Mouse (Mus musculus) small intestine, adult 2 months (tissue): ENCODE measurements around the gene Abcf2. TPM values are rescaled to one million over a fixed set of nuclear protein-coding genes. Genes with fewer than 3 reads are reported as not detected.
A peak's percentile ranks its signal among the peaks of the same experiment; 100 is the strongest.

Source experiments
- H3K27ac ChIP-seq: fragments of 200-500 bp; 2 replicates; pipeline ENCODE4 v1.5.1; 2012; ENCODE audit warnings: low read depth, low read length, control low read depth, inconsistent platforms; ENCODE audit not compliant: insufficient read depth
- H3K27me3 ChIP-seq: fragments of 200-500 bp; 2 replicates; pipeline ENCODE4 v1.6.1; 2012; ENCODE audit warnings: mild to moderate bottlenecking, moderate library complexity, low read length, inconsistent platforms; ENCODE audit not compliant: control insufficient read depth, insufficient read depth
- H3K36me3 ChIP-seq: fragments of 200-500 bp; 2 replicates; pipeline ENCODE4 v1.6.1; 2012; ENCODE audit warnings: mild to moderate bottlenecking, low read length, control low read depth, inconsistent platforms; ENCODE audit not compliant: control insufficient read depth, insufficient read depth
- H3K4me1 ChIP-seq: fragments of 200-500 bp; 2 replicates; pipeline ENCODE4 v1.6.1; 2012; ENCODE audit warnings: low read length, inconsistent platforms, mixed read lengths; ENCODE audit not compliant: control insufficient read depth, insufficient read depth, insufficient read length
- H3K4me3 ChIP-seq: fragments of 200-500 bp; 2 replicates; pipeline ENCODE4 v1.5.1; 2012; ENCODE audit warnings: low read depth, mild to moderate bottlenecking, control low read depth, inconsistent platforms, low read length, moderate library complexity
- CTCF ChIP-seq: fragments of 200-500 bp; IDR thresholded peaks from 2 replicates; pipeline ENCODE4 v1.5.1; 2012; ENCODE audit warnings: low read depth, mild to moderate bottlenecking, control low read depth, inconsistent platforms, low read length, moderate library complexity, mixed read lengths; ENCODE audit not compliant: insufficient replicate concordance, insufficient read length; ENCODE audit errors: extremely low read depth
- POLR2A ChIP-seq: fragments of 200-500 bp; IDR thresholded peaks from 2 replicates; pipeline ENCODE4 v1.6.1; 2012; ENCODE audit warnings: low read depth, mild to moderate bottlenecking, control low read depth, inconsistent platforms, low read length, moderate library complexity
- WGBS: fragments of 180-500 bp; shearing (Covaris S2); methylation state at CpG from one replicate; pipeline ENCODE4 v1.1.7; 2018; 5-methylcytosine and 5-hydroxymethylcytosine counted together
- polyA plus RNA-seq: library from polyadenylated mRNA; depleted of rRNA; stranded (reverse); fragments of >200 nt; gene quantifications from 2 replicates; pipeline ENCODE4 v1.2.3, GENCODE M21; 2012; rRNA removed

The Abcf2 gene
- polyA plus RNA-seq, 1 experiment: 32.3 TPM

DNA sequence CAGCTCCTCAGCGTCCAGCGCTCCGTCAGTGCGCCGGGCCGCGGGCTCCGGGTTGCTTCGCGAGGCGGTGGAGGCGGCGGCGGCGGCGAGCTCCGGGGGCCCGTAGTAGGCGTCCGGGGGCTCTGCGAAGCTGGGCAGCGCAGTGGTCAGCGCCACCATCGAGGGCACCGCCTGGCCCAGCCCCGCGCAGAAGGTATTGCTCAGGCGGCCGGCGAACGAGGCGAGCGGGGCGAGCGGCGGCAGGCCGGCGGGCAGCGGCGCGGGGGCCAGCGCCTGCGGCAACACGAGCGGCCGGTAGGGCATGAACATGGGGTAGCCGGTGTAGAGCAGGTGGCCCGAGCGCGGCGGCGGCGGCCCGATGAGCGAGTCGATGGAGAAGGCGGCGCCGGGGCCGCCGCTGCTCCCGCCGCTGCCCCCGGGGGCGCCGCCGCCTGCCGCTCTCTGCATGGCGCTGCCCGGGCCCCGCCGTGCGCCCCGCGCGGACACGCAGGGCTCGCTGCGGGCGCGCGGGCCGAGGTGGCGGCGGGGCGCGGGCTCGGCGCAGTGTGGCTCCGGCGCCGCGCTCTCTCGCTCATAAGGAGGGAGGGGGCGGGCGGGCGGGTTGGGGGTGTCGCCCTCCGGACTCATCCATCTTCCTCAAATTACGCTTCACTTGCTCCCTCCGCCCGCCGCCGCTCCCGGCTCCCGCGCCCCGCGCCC lies 50.9 kb downstream of the Abcf2 start:
- H3K27me3 ChIP-seq: peaks cover 52% of the 10 kb centered on the region

DNA sequence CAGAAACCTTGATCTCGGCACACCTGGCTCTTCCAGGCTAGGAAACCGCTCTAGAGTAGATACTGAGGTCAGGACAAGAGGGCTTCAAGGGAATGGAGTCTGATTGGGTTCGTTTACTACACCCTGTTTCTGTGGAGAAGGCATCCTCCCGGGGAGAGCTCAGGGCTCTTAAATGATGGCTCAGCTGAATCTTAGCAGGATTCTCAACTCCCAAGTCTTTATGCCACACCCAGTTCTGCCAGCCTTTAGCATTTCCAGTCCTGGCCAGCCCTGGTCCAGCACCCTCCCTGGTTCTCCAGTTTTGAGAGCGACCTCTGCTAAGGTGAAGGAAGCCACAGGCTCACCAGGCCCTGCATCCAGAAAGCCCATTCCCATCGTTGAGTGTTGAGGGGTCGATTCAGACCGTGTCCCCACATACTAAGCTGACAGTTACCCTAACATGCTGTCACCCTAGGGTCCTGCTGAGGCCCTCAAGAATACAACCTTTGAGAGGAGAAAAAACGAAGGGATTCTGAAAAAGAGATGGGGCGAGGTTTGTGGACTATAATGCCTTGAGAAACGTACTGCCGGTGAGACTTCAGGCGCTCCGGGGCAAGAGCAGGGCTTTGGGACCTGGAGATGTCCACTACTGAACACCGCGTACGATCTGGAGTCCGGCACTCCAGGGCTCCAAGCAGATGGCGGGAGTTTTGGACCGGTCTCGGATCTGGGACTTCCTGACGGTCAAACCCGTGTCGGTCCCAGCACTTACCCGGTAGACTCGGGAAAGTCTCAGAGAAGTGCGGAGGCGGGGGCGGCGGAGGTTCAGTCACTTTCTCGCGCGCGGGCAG lies 51.7 kb downstream of the Abcf2 start:
- Histone ChIP-seq H3K27me3 (peaks cover 52% of the 10 kb centered on the region), H3K36me3 (no peaks in the 10 kb centered on the region), H3K4me1 (peaks cover 4% of the 10 kb centered on the region; the same call in 1 of the 2 replicates), H3K27ac (no peak overlapping the region), H3K4me3 (no peak overlapping the region)
- 7% methylated on average over 34 of the region's 34 CpGs for WGBS
- TF ChIP-seq POLR2A: no peak
- TF ChIP-seq CTCF: no peak

More for the DNA sequence above, 50.9 kb downstream of the Abcf2 start:
- H3K4me3 ChIP-seq: peak overlapping the region; percentile 34
- TF ChIP-seq POLR2A (no peak), CTCF (no peak)
- H3K27ac ChIP-seq: no peak overlapping the region
- WGBS: under 1% methylated on average over 100 of the region's 109 CpGs
- H3K4me1 ChIP-seq: peaks cover 4% of the 10 kb centered on the region; the same call in 1 of the 2 replicates
- H3K36me3 ChIP-seq: no peaks in the 10 kb centered on the region

DNA sequence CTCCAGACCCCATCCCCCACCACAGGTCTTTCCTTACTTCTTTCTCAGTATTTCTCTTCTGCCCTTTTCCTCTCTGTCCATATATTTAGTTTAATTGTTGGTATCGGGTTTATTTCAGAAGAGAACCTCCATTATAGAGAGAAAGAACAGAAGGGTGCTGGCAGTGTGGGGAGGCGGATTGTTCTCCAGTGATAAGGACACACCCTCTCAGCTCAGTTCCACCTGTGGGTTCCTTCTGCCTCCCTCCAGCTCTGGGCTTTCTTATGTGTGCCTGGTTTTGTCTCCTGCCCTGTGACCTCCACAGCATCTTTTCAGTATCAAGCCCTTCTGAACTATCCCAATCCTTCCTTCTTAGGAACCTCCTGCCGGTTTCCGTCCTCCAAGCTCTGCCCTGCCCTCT lies 52.7 kb downstream of the Abcf2 start:
- peaks cover 52% of the 10 kb centered on the region for H3K27me3 ChIP-seq
- 18% methylated on average over 4 of the region's 4 CpGs for WGBS
- no peak for TF ChIP-seq POLR2A
- no peak for TF ChIP-seq CTCF
- no peak overlapping the region for H3K4me3 ChIP-seq
- no peak overlapping the region for H3K27ac ChIP-seq
- no peaks in the 10 kb centered on the region for H3K36me3 ChIP-seq
- peaks cover 4% of the 10 kb centered on the region; the same call in 1 of the 2 replicates for H3K4me1 ChIP-seq

DNA sequence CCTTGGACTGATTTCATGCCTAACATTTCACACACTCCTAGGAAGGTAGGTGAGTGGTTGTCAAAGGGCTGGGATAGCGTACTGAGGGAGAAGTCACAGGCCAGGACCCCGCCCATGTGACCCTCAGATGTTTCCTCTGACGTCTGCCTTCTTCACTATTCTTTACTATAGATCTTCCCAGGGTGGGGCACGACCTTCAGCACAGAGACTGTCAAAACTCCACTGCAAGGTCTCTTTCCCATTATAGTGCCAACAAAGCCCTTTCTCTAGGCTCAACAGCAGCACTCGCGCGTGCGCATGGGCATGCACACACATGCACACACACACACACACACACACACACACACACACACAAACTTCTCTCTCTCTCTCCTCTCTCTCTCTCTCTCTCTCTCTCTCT lies 53.5 kb downstream of the Abcf2 start:
- Histone ChIP-seq H3K4me3 (no peak overlapping the region), H3K27me3 (peaks cover 52% of the 10 kb centered on the region), H3K27ac (no peak overlapping the region), H3K36me3 (no peaks in the 10 kb centered on the region), H3K4me1 (peaks cover 4% of the 10 kb centered on the region; the same call in 1 of the 2 replicates)
- no peak for TF ChIP-seq POLR2A
- TF ChIP-seq CTCF: no peak
- 50% methylated on average over 8 of the region's 8 CpGs for whole genome bisulfite sequencing

DNA sequence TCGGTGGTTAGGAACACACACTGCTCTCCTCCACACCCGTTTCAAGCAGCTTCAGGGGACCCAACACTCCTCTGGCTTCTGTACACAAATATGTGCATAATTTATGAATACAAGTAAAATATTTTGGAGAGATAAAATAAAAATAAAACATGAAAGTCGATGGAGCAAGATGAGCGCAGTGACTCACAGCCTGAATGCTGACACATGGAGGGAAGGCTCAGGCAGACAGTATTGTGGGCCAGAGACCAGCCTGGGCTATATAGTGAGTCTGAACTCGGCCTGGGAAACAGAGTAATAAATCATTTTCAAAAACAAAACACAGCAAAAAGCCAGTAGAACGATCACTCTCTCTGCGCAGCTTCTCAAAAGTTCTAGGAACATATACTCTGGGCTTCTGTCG lies 55.9 kb downstream of the Abcf2 start:
- H3K4me3 ChIP-seq: no peak overlapping the region
- no peak for TF ChIP-seq POLR2A
- TF ChIP-seq CTCF: no peak
- H3K36me3 ChIP-seq: no peaks in the 10 kb centered on the region
- peaks cover 40% of the 10 kb centered on the region for H3K27me3 ChIP-seq
- 0 out of 2 replicates have a peak, but pooled peaks cover 2% of the 10 kb centered on the region for H3K4me1 ChIP-seq
- 48% methylated on average over 8 of the region's 8 CpGs for WGBS
- no peak overlapping the region for H3K27ac ChIP-seq

Other genes starting within 250 kb of the Abcf2 start
- 21.9 and 26.3 TPM in 2 replicates for gene Kcnh2, start 225.9 kb downstream of the Abcf2 start, polyA plus RNA-seq
- gene Nos3, start 212.7 kb downstream of the Abcf2 start, polyA plus RNA-seq: 2.8 and 4.0 TPM in 2 replicates
- gene Atg9b, start 185.3 kb downstream of the Abcf2 start, polyA plus RNA-seq: 0.43 and 1.9 TPM in 2 replicates
- 53.2 and 83.7 TPM in 2 replicates for gene Abcb8, start 183.8 kb downstream of the Abcf2 start, polyA plus RNA-seq
- 0.58 and 1.9 TPM in 2 replicates for gene Asic3, start 164.1 kb downstream of the Abcf2 start, polyA plus RNA-seq
- gene Cdk5, start 153.9 kb downstream of the Abcf2 start, polyA plus RNA-seq: 34.0 and 64.7 TPM in 2 replicates
- gene Slc4a2, start 153.6 kb downstream of the Abcf2 start, polyA plus RNA-seq: 51.4 and 90.6 TPM in 2 replicates
- gene Fastk, start 132.2 kb downstream of the Abcf2 start, polyA plus RNA-seq: 159 and 230 TPM in 2 replicates
- 51.7 and 135 TPM in 2 replicates for gene Tmub1, start 129.6 kb downstream of the Abcf2 start, polyA plus RNA-seq
- 31.4 and 59.4 TPM in 2 replicates for gene Agap3, start 125.3 kb downstream of the Abcf2 start, polyA plus RNA-seq
- not detected in 2 replicates for gene Gbx1, start 50.3 kb downstream of the Abcf2 start, polyA plus RNA-seq
- 0.42 and 0.47 TPM in 2 replicates for gene Asb10, start 36.5 kb downstream of the Abcf2 start, polyA plus RNA-seq
- gene 4931409K22Rik, start 20.7 kb downstream of the Abcf2 start, polyA plus RNA-seq: not detected in 2 replicates
- gene Chpf2, start 9.3 kb upstream of the Abcf2 start, polyA plus RNA-seq: 19.9 and 25.7 TPM in 2 replicates
- 8.5 and 9.0 TPM in 2 replicates for gene Smarcd3, start 46.9 kb upstream of the Abcf2 start, polyA plus RNA-seq
- gene Nub1, start 108.1 kb upstream of the Abcf2 start, polyA plus RNA-seq: 15.4 and 44.1 TPM in 2 replicates
- gene Wdr86, start 153.3 kb upstream of the Abcf2 start, polyA plus RNA-seq: 1.3 and 2.5 TPM in 2 replicates
- 0.37 TPM in 1 of 2 replicates, not detected in the other for gene Crygn, start 180.5 kb upstream of the Abcf2 start, polyA plus RNA-seq